Mouse (Mus musculus) pancreas, adult 10 weeks (tissue): ENCODE measurements around the gene Cdc34. TPM values are rescaled to one million over a fixed set of nuclear protein-coding genes. Genes with fewer than 3 reads are reported as not detected.

ENCODE experiments used
- polyA plus RNA-seq: library from polyadenylated mRNA; stranded (reverse); fragments of 350-450 nt; fragmentation: Illumina TruSeq; extraction: RNeasy Lipid Tissue Mini Kit (QIAGEN cat#74804); gene quantifications from one replicate; pipeline ENCODE4 v1.2.3, GENCODE M21; 2015; ENCODE audit warnings: low read depth, low replicate concordance; ENCODE audit not compliant: insufficient read depth

Cdc34 gene
- 47.7 TPM for polyA plus RNA-seq

DNA sequence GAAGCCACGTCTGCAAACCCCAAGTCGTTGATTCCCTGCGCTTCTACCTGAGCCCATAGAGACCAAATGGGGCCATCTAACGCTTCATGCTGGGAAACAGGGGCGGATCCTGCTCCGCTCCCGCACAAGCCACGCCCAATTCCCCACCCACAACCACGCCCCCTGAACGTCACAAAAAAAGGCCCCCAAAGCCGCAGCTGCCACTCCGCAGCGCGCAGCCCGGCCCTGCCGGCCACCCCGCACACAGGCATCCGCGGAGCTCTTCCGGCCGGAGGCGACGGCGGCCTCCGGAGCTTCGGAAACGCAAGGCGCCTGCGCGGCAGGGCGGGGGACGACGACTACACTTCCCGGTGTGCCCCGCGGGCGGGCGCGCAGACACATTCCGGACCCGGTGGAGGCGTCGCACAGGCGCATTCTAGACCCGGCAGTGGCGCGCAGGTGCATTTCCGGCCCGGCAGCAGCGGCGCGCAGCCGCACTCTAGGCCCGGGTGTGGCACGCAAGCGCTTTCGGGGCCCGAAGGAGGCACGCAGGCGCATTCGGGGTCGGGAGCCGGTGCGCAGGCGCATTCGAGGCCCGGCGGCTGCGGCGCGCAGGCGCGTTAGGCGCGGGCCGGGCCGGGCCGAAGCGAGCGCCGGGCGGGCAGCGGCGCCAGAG, at the start of gene Cdc34:
Gene Cdc34, plus strand, starts transcription at position 605 of the 655 bp plus-strand sequence.

DNA sequence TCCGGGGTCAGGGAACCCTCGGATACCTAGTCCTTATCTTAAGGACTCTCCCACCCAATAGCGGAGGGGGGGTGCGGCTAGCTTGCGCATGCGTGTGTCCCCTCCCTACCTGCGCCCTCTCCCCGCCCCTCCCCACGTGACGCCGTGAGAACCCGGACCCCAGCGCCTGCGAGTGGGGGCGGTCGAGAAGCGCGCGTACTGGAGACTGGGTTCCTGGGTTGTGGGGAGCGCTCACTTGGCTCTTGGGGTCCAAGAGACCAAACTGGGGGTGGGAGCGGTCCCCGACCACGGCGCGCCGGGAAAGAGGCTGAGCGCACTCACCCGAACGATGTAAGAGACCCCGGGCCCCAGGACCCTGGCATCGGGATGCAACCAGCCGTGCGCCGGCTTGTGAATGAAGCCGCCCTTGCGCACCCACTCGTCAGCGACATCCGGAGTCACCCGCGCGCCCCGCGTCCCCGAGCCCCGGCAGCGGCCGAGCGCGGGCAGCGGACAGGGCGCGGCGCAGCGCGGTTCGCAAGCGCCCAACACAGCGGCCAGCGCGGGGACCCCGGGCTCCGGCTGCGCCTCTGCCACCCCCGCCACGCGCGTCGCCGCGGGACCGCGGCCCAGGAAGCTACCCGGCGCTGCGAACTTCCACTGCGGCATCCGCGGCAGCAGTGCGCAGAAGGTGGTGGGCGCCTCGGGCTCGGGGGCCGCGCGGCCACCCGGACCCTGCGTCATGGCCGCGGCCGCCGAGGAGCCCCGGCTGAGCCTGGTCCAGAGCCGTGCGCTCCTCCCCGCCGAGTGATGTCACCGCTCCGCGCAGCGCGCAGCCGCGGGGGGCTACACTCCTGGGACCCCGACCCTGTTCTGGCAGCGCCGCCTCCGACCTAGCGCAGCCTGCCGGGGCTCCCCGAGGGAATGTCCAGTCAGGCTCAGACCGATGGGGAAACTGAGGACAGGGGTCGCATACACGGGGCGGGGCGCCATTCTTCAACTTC, 44.6 kb upstream of the Cdc34 start, which contains the start of gene Shc2:
Gene Shc2, minus strand, starts transcription at position 791 of the 983 bp plus-strand sequence.

DNA sequence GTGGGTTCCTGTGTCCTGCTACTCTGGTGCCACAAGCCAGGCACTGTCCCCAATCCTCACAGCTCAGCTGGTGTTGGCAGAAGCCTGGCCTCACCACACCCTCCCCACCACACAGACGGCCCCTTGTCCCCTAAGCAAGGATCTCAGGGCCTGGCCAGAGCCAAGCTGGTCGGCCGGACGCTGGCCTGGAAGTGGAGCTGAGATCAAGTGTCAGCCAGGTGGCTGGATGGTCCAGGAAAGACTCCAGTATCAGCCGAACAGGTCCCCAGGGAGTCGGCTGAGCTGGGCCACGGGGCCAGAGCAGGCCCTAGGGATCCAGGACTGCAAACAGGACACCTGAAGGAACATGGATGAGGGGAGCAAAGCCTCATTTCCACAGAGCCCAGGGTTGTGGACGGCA, 36.3 kb upstream of the Cdc34 start, which contains the start of gene Odf3l2:
Gene Odf3l2, minus strand, starts transcription at position 28 of the 400 bp plus-strand sequence.

DNA sequence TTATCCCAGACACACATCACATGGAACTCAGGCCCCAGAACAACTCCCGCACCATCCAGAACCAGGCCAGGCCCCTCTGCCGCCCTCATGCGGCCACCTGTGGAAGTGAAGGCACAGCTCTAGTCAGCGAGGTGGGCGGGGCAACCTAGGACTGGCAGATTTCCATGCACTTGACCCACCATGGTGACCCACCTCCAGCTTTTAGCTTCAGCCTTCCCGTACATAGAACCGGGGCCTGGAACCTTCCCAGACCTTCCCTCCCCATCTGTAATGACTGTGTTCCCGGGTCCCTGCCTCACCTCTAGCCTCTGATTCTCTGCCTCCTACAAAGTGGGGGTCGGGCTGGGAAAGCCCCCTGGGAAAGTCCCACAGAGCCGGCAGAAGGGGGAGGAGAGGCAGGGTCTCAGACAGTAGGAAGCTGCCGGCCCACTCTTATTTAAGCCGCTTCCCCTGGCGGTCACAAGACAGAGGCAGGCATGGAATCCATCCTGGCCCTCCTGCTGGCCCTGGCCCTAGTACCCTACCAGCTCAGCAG, 17.8 kb upstream of the Cdc34 start, which contains the start of gene Madcam1:
Gene Madcam1, plus strand, starts transcription at position 429 of the 535 bp plus-strand sequence.

DNA sequence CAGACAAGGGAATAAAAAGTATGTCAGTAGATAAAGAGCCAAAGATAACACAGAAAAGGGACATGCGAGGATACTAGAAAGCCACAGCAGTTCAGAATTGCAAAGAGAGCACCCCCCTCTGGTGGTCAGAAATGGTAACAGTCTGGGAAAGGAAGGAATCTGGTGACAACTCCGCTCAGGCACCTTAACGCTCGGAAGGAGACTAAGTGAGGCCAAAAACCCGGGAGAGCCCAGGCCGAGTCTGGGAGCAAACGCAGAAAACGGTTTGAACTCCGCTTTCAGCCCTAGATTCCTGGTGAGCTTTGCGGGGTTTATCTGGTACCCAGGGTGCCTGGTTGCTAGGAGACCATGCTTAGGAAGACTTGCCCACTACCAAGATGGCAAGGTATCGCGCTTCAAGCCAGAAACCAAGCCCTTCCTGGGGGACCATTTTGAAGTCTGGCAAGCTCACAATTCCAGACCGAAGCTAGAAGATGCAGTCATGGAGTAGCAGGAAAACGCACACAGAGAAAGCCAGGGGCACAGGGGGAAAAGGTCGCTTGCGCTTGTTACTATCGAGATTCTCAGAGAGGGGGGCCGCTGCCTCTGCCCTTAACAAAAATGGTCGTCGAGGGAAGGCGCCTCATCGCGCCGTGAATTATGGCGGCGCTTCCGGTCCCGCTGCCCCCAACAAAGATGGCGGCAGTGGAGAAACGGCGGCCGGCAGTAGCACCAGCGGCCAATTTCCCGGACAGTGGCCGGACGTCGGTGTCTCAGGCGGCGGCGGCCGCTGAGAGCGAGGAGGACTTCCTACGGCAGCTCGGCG, 13.0 kb upstream of the Cdc34 start, which contains the start of gene Tpgs1:
Gene Tpgs1, plus strand, starts transcription at position 599 of the 805 bp plus-strand sequence.

DNA sequence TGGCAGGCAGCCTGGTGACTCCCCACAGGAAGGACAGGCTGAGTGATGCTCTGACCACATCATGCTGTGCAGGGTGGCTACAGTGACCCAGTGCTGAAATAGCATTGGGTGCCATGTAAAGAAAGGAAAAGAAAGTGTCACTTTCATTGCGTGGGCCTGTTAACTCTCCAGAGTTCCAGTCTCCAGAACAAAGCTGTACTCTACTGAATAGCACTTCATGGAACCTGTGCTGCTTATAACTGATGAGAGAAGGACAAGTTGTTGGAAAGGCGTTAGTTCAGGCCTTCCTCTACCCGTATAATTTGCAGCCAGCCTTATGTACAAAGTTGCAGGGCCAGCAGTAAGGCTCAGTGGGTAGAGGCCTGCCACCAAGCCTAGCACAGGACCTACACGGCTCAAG, 6.7 kb downstream of the Cdc34 start, which contains the start of gene Gzmm:
Gene Gzmm, plus strand, starts transcription at position 301 of the 400 bp plus-strand sequence.

DNA sequence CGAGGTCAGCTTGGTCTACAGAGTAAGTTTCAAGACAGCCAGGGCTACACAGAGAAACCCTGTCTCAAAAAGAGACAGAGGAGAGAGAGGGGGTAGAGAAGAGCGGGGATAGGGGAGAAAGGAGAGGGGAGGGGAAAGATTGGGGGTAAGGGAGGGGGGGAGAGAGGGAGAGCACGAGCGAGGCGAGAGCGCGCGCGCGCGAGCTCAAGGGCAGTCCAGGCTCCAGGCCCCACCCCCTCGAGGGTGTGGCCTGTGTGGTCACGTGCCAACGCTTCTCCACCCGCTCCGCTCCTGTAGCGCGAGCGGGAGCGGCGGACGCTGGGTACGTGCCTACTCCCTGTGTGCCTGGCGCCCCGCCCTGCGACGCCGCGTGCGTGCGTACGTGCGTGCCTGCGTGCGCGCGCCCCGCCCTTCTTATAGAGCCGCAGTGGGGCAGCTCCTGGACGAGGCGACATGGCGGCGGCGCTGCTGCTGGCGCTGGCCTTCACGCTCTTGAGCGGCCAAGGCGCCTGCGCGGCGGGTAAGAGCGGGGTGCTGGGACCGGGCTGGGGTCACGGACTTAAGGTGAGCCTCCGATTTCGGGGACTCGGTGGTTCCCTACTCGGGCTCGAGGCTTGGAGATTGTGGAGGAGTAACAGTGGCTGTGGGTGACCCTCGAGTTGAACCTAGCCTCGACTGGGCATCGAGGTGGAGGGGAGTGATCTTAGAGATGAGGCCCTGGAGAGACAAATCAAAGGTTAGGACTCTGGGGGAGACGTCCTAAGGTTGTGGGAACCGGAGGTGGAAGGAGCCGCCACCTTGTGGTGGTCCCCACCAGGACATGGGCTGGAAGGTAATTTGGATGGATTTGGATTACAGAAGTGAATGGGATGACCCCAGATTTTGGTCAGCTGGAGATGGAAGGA, 22.3 kb downstream of the Cdc34 start, which contains the start of gene Bsg:
Gene Bsg, plus strand, starts transcription at position 427 of the 905 bp plus-strand sequence.

DNA sequence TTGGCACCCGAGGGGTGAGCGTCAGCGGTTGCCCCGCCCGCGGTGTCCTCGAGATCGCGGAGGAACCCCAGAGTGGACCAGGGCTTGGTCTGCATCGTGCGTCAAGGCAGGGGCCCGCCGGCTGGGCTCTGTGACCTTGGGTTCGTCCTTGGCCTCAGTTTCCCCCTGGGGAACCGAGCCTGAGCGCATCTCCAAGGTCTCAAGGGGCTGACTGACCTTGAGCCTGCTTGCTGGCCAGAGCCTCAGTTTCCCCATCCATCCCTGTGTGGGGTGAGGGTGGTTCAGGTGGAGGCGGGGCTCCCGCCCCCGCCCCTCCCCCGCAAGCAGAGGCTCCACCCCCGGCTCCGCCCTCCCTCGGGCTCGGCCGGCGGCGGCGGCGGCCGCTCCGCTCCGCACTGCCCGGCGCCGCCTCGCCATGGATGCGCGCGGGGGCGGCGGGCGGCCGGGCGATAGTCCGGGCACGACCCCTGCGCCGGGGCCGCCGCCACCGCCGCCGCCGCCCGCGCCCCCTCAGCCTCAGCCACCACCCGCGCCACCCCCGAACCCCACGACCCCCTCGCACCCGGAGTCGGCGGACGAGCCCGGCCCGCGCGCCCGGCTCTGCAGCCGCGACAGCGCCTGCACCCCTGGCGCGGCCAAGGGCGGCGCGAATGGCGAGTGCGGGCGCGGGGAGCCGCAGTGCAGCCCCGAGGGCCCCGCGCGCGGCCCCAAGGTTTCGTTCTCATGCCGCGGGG, 34.4 kb downstream of the Cdc34 start, which contains the start of gene Hcn2:
Gene Hcn2, plus strand, starts transcription at position 381 of the 734 bp plus-strand sequence.

Other genes starting within 250 kb of the Cdc34 start
- not detected for gene Vmn2r83, start 213.5 kb upstream of the Cdc34 start, polyA plus RNA-seq
- 7.3 TPM for gene Plpp2, start 148.4 kb upstream of the Cdc34 start, polyA plus RNA-seq
- 10.7 TPM for gene Mier2, start 127.0 kb upstream of the Cdc34 start, polyA plus RNA-seq
- gene Theg, start 94.9 kb upstream of the Cdc34 start, polyA plus RNA-seq = not detected
- 0.61 TPM for gene C2cd4c, start 68.2 kb upstream of the Cdc34 start, polyA plus RNA-seq
- gene Shc2, start 44.3 kb upstream of the Cdc34 start, polyA plus RNA-seq = 3.3 TPM
- gene Odf3l2, start 36.5 kb upstream of the Cdc34 start, polyA plus RNA-seq = not detected
- gene Madcam1, start 17.6 kb upstream of the Cdc34 start, polyA plus RNA-seq = not detected
- gene Tpgs1, start 12.8 kb upstream of the Cdc34 start, polyA plus RNA-seq = 4.6 TPM
- gene Gzmm, start 6.8 kb downstream of the Cdc34 start, polyA plus RNA-seq = 0.74 TPM
- 168 TPM for gene Bsg, start 22.3 kb downstream of the Cdc34 start, polyA plus RNA-seq
- gene Hcn2, start 34.4 kb downstream of the Cdc34 start, polyA plus RNA-seq = 0.83 TPM
- gene Polrmt, start 64.4 kb downstream of the Cdc34 start, polyA plus RNA-seq = 29.7 TPM
- gene Fgf22, start 72.9 kb downstream of the Cdc34 start, polyA plus RNA-seq = not detected
- gene Rnf126, start 84.8 kb downstream of the Cdc34 start, polyA plus RNA-seq = 22.3 TPM
- 7.2 TPM for gene Fstl3, start 95.1 kb downstream of the Cdc34 start, polyA plus RNA-seq
- gene Prss57, start 108.8 kb downstream of the Cdc34 start, polyA plus RNA-seq = not detected
- gene Palm, start 111.4 kb downstream of the Cdc34 start, polyA plus RNA-seq = 13.2 TPM
- 1.3 TPM for gene Misp, start 138.8 kb downstream of the Cdc34 start, polyA plus RNA-seq
- 39.5 TPM for gene Ptbp1, start 172.2 kb downstream of the Cdc34 start, polyA plus RNA-seq
- gene Prtn3, start 192.3 kb downstream of the Cdc34 start, polyA plus RNA-seq = 1.1 TPM
- gene Plppr3, start 192.4 kb downstream of the Cdc34 start, polyA plus RNA-seq = 2.6 TPM
- not detected for gene Elane, start 204.1 kb downstream of the Cdc34 start, polyA plus RNA-seq
- gene Cfd, start 208.7 kb downstream of the Cdc34 start, polyA plus RNA-seq = 168 TPM
- 4.0 TPM for gene Med16, start 226.7 kb downstream of the Cdc34 start, polyA plus RNA-seq
- gene Gm26602, start 228.7 kb downstream of the Cdc34 start, polyA plus RNA-seq = not detected
- gene Kiss1r, start 234.8 kb downstream of the Cdc34 start, polyA plus RNA-seq = not detected
- 19.0 TPM for gene R3hdm4, start 239.0 kb downstream of the Cdc34 start, polyA plus RNA-seq
- 1.0 TPM for gene Arid3a, start 244.8 kb downstream of the Cdc34 start, polyA plus RNA-seq